Mouse (Mus musculus): ENCODE results near the gene Aff1. TPM values are rescaled to one million over a fixed set of nuclear protein-coding genes. Genes with fewer than 3 reads are reported as not detected.

The Aff1 gene
- polyA plus RNA-seq, 1 experiment: 13.6 TPM

DNA sequence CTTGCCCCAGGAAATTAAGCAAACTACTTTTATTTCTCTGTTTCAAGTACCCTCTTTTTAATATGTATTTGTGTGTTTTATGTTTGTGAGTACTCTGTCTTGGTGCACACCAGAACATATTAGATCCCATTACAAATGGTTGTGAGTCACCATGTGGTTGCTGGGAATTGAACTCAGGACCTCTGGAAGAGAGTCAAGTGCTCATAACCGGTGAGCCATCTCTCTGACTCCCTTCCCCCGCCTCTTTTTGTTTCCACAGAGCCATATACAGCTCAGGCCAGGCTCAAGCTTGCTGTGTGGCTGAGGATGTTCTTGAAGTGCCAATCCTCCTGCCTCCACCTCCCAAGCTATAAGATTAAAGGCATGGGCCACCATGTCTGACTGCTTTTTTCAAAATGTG lies 26.3 kb upstream of the Aff1 start:
- H3K4me1 ChIP-seq: 0 out of 2 replicates have a peak, but pooled peaks cover 7% of the 10 kb centered on the region
- no peak overlapping the region for H3K4me3 ChIP-seq (replicated peaks)
- H3K36me3 ChIP-seq (replicated peaks; ENCODE audit: low read length): no peaks in the 10 kb centered on the region
- no peaks in the 10 kb centered on the region for H3K9me3 ChIP-seq
- TF ChIP-seq GATA1 (IDR thresholded peaks at IDR 0.05; ENCODE audit: borderline replicate concordance, low read length) (no peak), FLI1 (IDR thresholded peaks at IDR 0.05; ENCODE audit: low read length) (no peak)
- peaks cover 17% of the 10 kb centered on the region for H3K27me3 ChIP-seq (replicated peaks)

DNA sequence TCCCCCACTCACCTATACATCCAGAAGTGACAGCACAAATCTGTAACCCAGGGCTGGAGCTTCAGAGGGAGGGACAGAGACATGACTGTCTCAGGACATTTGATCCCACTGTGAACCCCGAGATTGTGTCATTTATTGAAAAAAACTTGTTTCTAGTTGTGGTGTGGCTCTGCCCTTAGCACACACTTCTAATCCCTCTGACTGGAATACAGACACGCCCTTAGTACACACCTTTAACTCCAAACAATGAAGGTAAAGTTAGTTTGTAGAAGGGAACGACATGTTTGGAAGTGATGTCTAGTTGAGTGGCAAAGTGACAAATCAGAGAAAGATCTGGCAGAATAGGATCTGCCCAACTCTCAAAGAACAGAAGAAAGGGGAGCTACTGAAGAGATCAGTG lies 20.3 kb upstream of the Aff1 start:
- Histone ChIP-seq H3K27me3 (replicated peaks) (peaks cover 19% of the 10 kb centered on the region), H3K4me1 (0 out of 2 replicates have a peak, but pooled peaks cover 7% of the 10 kb centered on the region), H3K36me3 (replicated peaks; ENCODE audit: low read length) (no peaks in the 10 kb centered on the region), H3K4me3 (replicated peaks) (no peak overlapping the region), H3K9me3 (no peaks in the 10 kb centered on the region)
- TF ChIP-seq GATA1 (IDR thresholded peaks at IDR 0.05; ENCODE audit: borderline replicate concordance, low read length): no peak
- TF ChIP-seq FLI1 (IDR thresholded peaks at IDR 0.05; ENCODE audit: low read length): no peak

GRCm38 (mm10) chr5:103673611-103674010 lies 18.6 kb upstream of the Aff1 start:
- TF ChIP-seq GATA1 (IDR thresholded peaks at IDR 0.05; ENCODE audit: borderline replicate concordance, low read length) (no peak), FLI1 (IDR thresholded peaks at IDR 0.05; ENCODE audit: low read length) (no peak)
- no peaks in the 10 kb centered on the region for H3K36me3 ChIP-seq (replicated peaks; ENCODE audit: low read length)
- 0 out of 2 replicates have a peak, but pooled peaks cover 7% of the 10 kb centered on the region for H3K4me1 ChIP-seq

DNA sequence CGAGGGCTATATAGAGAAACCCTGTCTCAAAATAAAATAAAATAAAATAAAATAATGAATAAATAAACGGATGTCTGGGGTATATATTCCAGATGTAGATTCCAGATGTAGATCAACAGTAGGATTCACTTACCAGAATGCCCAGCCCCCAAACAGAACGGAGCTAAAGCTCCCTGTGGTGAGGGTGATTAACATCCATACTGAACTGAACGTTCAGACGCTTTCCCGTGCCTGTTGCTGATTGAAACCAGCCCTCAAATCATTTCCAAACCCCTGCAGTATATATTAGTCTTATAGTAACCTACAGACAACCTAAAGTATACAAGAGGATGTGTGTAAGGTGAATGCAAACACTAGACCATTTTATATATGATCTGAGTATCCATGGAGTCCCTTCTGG lies 17.7 kb upstream of the Aff1 start:
- TF ChIP-seq FLI1 (IDR thresholded peaks at IDR 0.05; ENCODE audit: low read length): no peak
- TF ChIP-seq GATA1 (IDR thresholded peaks at IDR 0.05; ENCODE audit: borderline replicate concordance, low read length): no peak
- H3K4me1 ChIP-seq: 0 out of 2 replicates have a peak, but pooled peaks cover 10% of the 10 kb centered on the region
- H3K27me3 ChIP-seq (replicated peaks): peaks cover 13% of the 10 kb centered on the region

More at GRCm38 (mm10) chr5:103673611-103674010, 18.6 kb upstream of the Aff1 start:
- H3K4me3 ChIP-seq (replicated peaks): no peak overlapping the region
- H3K27me3 ChIP-seq (replicated peaks): peaks cover 18% of the 10 kb centered on the region
- H3K9me3 ChIP-seq: no peaks in the 10 kb centered on the region

DNA sequence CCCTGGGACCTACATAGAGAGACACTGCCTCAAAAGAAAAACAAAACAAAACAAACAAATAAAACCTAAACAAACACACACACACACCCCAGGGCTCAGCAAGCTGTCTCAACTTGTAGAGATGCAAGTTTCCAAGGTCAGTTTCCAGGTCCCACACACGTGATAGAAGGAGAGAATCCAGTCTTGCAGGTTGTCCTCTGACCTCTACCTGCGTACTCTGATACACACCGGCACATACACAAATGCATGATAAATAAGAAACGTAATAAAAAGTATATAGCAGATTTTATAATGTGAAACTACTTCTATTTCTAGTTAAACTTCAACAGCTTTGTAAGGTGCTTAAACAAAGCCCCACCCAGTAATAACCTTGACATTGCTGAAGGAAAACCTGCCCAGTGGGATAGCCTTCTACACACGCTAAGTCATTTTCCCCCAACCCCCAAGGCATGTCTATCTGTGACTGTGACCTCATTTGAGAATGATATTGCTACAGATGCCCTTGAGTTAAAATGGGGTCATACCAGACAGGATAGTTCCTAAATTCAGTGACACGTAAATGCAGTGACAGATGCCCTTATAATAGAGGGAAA lies 15.8 kb upstream of the Aff1 start:
- TF ChIP-seq FLI1 (IDR thresholded peaks at IDR 0.05; ENCODE audit: low read length) (no peak), GATA1 (IDR thresholded peaks at IDR 0.05; ENCODE audit: borderline replicate concordance, low read length) (no peak)
- H3K4me1 ChIP-seq: 0 out of 2 replicates have a peak, but pooled peaks cover 10% of the 10 kb centered on the region
- H3K27me3 ChIP-seq (replicated peaks): peaks cover 11% of the 10 kb centered on the region
- no peaks in the 10 kb centered on the region for H3K36me3 ChIP-seq (replicated peaks; ENCODE audit: low read length)
- H3K9me3 ChIP-seq: no peaks in the 10 kb centered on the region
- H3K4me3 ChIP-seq (replicated peaks): no peak overlapping the region

More for the DNA sequence above, 17.7 kb upstream of the Aff1 start:
- Histone ChIP-seq H3K36me3 (replicated peaks; ENCODE audit: low read length) (no peaks in the 10 kb centered on the region), H3K9me3 (no peaks in the 10 kb centered on the region), H3K4me3 (replicated peaks) (no peak overlapping the region)

- TF ChIP-seq FLI1 (IDR thresholded peaks at IDR 0.05; ENCODE audit: low read length): no peak
- TF ChIP-seq GATA1 (IDR thresholded peaks at IDR 0.05; ENCODE audit: borderline replicate concordance, low read length): no peak
- Histone ChIP-seq H3K4me3 (replicated peaks) (no peak overlapping the region), H3K9me3 (no peaks in the 10 kb centered on the region), H3K4me1 (0 out of 2 replicates have a peak, but pooled peaks cover 10% of the 10 kb centered on the region), H3K27me3 (replicated peaks) (peaks cover 6% of the 10 kb centered on the region), H3K36me3 (replicated peaks; ENCODE audit: low read length) (no peaks in the 10 kb centered on the region)
Measured at GRCm38 (mm10) chr5:103677894-103678293, 14.3 kb upstream of the Aff1 start.

- H3K27me3 ChIP-seq (replicated peaks): peaks cover 3% of the 10 kb centered on the region
- no peaks in the 10 kb centered on the region for H3K9me3 ChIP-seq
- H3K36me3 ChIP-seq (replicated peaks; ENCODE audit: low read length): no peaks in the 10 kb centered on the region
- H3K4me1 ChIP-seq: 0 out of 2 replicates have a peak, but pooled peaks cover 10% of the 10 kb centered on the region
- no peak overlapping the region for H3K4me3 ChIP-seq (replicated peaks)
- TF ChIP-seq GATA1 (IDR thresholded peaks at IDR 0.05; ENCODE audit: borderline replicate concordance, low read length): no peak
- no peak for TF ChIP-seq FLI1 (IDR thresholded peaks at IDR 0.05; ENCODE audit: low read length)
Measured at GRCm38 (mm10) chr5:103678974-103679373, 13.2 kb upstream of the Aff1 start.

GRCm38 (mm10) chr5:103680381-103680780 lies 11.8 kb upstream of the Aff1 start:
- Histone ChIP-seq H3K4me3 (replicated peaks) (no peak overlapping the region), H3K27me3 (replicated peaks) (peaks cover 6% of the 10 kb centered on the region), H3K9me3 (no peaks in the 10 kb centered on the region), H3K36me3 (replicated peaks; ENCODE audit: low read length) (no peaks in the 10 kb centered on the region), H3K4me1 (0 out of 2 replicates have a peak, but pooled peaks cover 10% of the 10 kb centered on the region)
- TF ChIP-seq FLI1 (IDR thresholded peaks at IDR 0.05; ENCODE audit: low read length): no peak
- no peak for TF ChIP-seq GATA1 (IDR thresholded peaks at IDR 0.05; ENCODE audit: borderline replicate concordance, low read length)

DNA sequence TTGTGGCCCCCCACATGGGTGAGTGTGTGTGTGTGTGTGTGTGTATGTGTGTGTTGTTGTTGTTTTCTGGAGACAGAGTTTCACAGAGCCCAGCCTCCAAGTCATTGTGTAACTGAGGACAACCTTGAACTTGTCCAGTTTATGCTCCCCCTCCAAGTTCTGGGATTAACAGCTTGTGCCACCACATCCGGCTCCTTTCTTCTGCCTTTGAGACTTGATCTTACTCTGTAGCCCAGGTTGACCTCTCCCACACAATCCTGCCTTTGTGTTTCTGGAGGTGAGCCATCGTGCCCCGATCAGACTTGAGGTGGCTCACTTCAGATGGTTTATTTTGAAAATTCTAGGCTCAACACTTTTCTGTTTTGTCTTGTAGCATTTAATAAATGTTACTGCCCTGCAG lies 10.3 kb upstream of the Aff1 start:
- Histone ChIP-seq H3K4me3 (replicated peaks) (no peak overlapping the region), H3K4me1 (0 out of 2 replicates have a peak, but pooled peaks cover 10% of the 10 kb centered on the region), H3K27me3 (replicated peaks) (peaks cover 7% of the 10 kb centered on the region), H3K9me3 (no peaks in the 10 kb centered on the region), H3K36me3 (replicated peaks; ENCODE audit: low read length) (no peaks in the 10 kb centered on the region)
- TF ChIP-seq FLI1 (IDR thresholded peaks at IDR 0.05; ENCODE audit: low read length) (no peak), GATA1 (IDR thresholded peaks at IDR 0.05; ENCODE audit: borderline replicate concordance, low read length) (no peak)

DNA sequence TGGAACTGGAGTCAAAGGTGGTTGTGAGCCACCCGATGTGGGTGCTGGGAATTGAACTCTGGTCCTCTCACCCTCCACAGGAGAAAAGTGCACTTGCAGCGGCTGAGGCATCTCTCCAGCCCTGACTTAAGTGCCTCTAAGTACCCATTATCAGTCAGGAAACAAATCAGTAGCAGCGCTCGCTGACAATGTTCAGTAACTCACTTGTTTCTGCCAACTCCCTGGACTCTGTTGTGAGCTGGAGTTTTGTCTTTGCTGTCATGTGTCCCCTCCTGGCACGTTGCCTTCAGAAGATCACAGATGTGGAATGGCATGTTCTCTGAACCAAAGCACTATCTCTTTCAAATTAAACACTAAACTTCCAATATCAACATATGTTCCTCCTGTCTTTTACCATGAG lies 2.5 kb upstream of the Aff1 start:
- no peak overlapping the region for H3K4me3 ChIP-seq (replicated peaks)
- no peaks in the 10 kb centered on the region for H3K36me3 ChIP-seq (replicated peaks; ENCODE audit: low read length)
- peaks cover 1% of the 10 kb centered on the region for H3K27me3 ChIP-seq (replicated peaks)
- H3K9me3 ChIP-seq: no peaks in the 10 kb centered on the region
- H3K4me1 ChIP-seq: peaks cover 18% of the 10 kb centered on the region
- no peak for TF ChIP-seq GATA1 (IDR thresholded peaks at IDR 0.05; ENCODE audit: borderline replicate concordance, low read length)
- no peak for TF ChIP-seq FLI1 (IDR thresholded peaks at IDR 0.05; ENCODE audit: low read length)

Data from megakaryocyte, embryonic 14.5 days (primary cell).